Mouse (Mus musculus) embryonic stem cell, embryonic (primary cell): ENCODE results near the gene Olfr48.

ENCODE experiments used
- CTCF ChIA-PET, 4 experiments: fragments of 300-600 bp in 2 of 4; fragments of 350-600 bp in 2 of 4; sonication (Branson Sonifier 250); formaldehyde crosslinking; loops; one replicate each; lab custom pipeline; 2022; ENCODE audit warnings: inconsistent platforms in 2 of 4; lab: Charles Lee
- POLR2A ChIA-PET, 4 experiments: fragments of 300-600 bp in 2 of 4; fragments of 350-600 bp in 2 of 4; sonication (Branson Sonifier 250); formaldehyde crosslinking; loops; one replicate each; lab custom pipeline; 2022; ENCODE audit warnings: antibody characterized with exemption in 4 of 4, inconsistent platforms in 1 of 4; lab: Charles Lee

Gene Olfr48

GRCm38 (mm10) chr2:89848105-89848504 lies at the start of gene Olfr48:
Gene Olfr48, minus strand, starts transcription at chr2:89848205.
- CTCF ChIA-PET, result no interaction called here
- POLR2A ChIA-PET, result no interaction called here

DNA sequence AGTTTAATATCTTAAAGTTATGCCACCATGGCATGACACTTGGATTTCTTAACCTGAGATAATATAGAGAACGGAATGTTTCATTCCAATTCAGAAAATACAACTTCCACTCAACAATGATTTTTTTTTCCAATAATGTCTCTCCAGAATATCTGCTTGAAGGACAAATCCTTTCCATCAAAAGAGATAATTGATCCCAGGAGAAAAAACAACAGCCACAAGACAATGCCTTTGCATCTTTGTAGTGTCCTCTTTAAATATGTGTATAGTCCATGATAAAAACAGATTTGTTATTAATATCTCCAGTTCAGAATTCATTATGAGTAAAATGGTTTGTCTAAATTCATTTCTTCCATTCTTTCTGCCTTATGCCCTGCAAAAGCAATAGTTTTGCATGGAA lies 30.1 kb upstream of the Olfr48 start, which contains the start of gene Olfr1257:
TSS of gene Olfr1257 (plus strand) at position 301 of the 400 bp plus-strand sequence.
- ChIA-PET POLR2A (no interaction called here), CTCF (no interaction called here)

GRCm38 (mm10) chr2:89849230-89849629 lies 1.2 kb upstream of the Olfr48 start:
- ChIA-PET POLR2A (no interaction called here), CTCF (no interaction called here)

GRCm38 (mm10) chr2:89841455-89841854 lies 6.5 kb downstream of the Olfr48 start, which contains the start of gene Olfr1256:
Gene Olfr1256, minus strand, starts transcription at chr2:89841555.
- POLR2A ChIA-PET, result no interaction called here
- CTCF ChIA-PET, result no interaction called here

DNA sequence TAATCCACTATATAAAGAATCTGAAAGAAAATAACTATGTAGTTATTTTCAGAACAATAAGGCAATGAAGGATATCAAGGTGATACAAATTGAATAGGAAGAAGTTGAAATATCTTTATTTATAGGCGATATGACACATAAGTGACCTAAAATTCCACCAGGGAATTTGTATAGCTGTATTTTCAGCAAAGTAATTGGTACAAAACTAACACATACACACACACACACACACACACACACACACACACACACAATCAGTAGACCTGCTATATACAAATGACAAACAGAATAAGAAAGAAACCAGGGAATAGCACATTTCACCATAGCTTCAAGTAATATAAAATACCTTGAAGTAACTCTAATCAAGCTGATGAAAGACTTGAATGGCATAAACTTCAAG lies 27.8 kb downstream of the Olfr48 start:
- CTCF ChIA-PET, result no interaction called here
- POLR2A ChIA-PET, result no interaction called here

- ChIA-PET POLR2A (no interaction called here), CTCF (no interaction called here)
Observed at GRCm38 (mm10) chr2:89811751-89812150, 36.3 kb downstream of the Olfr48 start, which contains the start of gene Olfr1255. Gene Olfr1255, plus strand, starts transcription at chr2:89812051.

DNA sequence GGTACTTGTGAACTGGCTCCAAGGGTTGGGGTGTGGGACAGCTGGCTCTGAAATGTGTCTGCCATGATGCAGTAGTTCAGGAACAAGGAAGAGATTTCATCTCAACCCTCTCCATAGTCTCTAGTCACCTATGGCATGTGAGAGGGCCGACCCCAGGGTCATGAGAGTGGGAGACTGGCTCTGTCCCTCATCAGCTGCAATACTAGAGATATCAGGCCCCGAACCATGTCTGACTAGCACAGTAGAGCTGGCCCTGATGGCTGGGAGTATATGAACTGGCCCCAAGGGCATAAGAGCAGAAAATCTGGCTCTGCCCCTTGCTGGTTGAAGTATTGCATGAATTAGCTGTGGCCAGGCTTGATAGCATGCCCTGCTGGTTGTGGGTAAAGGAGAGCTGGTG lies 37.3 kb downstream of the Olfr48 start:
- ChIA-PET CTCF (no interaction called here), POLR2A (interaction anchor here in 1 of 4 experiments (0.5 kb wide), 1 partner anchor 1416 kb away, joined by 6 read pairs; no protein-coding TSS in a partner anchor)

GRCm38 (mm10) chr2:89799583-89799982 lies 48.4 kb downstream of the Olfr48 start:
- POLR2A ChIA-PET, result no interaction called here
- CTCF ChIA-PET, result no interaction called here

DNA sequence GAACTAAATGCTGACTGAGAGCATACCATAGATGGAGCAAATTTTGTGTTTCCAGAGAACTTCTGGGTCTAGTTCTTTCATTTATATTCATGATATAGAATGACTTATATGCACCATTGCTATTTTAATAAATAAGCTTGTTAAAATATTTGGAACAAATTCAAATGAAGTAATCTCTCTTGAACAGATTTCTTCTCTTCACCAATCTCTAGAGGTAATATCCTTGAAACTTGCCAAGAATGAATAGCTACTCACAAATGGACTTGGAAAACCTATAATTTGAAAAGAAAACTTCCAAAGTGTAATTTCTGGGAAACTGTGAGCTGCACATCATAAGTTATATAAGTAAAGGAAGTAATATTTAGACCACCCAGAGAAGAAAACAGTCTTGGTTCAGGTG lies 54.5 kb downstream of the Olfr48 start, which contains the start of gene Olfr1254:
TSS of gene Olfr1254 (minus strand) at position 101 of the 400 bp plus-strand sequence.
- POLR2A ChIA-PET, result no interaction called here
- CTCF ChIA-PET, result no interaction called here
